Mouse (Mus musculus) kidney, adult 9 months (tissue): ENCODE measurements around the gene Lhx4.

ENCODE experiments used
- DNase-seq: peaks from one replicate; pipeline ENCODE4 v3.0.0; 2022

The Lhx4 gene

DNA sequence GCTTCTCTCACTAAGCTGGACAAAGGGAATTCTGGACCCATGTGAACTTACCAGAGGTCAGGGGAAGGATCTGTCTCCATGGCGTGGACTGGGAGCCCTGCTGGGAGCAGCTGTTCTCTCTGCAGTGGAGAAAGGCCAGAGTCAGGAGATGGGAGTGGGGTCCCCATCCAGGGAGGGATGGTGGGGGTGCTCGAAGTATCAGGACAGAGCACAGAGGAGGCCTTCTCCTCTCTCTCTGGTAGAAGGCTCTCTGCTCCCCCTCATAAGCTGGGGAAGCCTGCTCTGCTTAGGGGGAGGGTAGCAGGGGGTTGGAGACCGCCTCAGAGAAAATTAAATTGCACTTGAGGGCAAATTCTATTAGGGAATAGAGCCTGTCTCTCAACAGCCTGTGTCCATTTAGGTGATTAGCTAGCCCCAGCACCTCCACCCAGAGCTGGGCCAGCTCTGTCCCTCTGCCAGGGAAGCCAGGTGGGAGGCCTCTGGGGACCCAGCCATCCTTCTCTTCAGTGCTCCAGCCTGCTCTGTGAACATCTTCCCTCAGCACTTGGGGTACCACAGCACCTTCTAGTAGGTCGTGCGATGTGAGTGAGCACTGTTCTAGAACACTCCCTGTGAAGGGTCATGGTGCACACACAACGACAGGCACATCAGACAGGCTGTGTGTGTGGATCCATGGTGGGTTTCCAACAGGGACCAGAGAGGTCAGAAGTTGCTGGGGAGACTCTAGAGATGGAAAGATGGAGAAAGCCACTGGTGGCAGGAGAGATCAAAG is at the start of gene Lhx4:
Gene Lhx4, minus strand, starts transcription at position 201 of the 772 bp plus-strand sequence.
- no peak for DNase-seq

DNA sequence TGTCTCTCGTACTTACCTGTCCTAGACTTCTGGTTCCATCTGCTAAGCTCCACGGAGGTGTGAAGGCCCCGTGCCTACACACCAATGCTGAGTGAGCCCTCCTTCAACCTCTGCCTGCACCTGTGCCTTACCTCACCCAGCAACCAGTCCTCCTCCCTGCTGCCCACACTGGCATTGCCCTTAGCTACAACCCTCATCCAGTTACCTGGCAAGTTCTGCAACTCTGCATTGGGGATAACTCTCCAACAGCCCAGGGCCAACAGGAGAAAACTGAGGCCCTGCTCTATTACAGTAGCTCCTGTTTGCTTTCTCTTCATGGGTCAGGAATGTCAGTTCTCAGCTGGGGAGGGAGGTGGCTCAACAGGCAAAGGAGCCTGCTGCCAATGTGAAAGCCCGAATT is 46.5 kb upstream of the Lhx4 start:
- DNase-seq: no peak

DNA sequence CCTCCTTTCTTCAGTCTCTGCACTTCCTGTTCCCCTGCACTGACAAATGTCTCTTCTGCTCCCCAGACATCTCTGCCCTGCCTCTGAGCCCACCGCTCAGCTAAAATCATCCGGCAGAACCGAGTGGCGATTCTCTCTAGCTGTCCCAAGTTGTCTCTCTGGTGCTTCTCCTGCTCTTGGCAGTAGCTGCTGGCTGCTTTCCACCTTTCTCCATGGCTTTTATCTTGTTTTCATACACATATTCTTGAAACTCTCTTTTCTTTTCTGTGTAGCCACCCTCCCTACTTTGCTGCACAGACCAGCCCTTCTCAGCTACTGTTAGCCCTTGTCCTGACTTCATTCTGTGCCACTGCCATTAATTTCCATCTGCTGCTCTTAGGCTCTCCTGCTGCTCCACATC is 45.9 kb upstream of the Lhx4 start:
- DNase-seq: no peak

DNA sequence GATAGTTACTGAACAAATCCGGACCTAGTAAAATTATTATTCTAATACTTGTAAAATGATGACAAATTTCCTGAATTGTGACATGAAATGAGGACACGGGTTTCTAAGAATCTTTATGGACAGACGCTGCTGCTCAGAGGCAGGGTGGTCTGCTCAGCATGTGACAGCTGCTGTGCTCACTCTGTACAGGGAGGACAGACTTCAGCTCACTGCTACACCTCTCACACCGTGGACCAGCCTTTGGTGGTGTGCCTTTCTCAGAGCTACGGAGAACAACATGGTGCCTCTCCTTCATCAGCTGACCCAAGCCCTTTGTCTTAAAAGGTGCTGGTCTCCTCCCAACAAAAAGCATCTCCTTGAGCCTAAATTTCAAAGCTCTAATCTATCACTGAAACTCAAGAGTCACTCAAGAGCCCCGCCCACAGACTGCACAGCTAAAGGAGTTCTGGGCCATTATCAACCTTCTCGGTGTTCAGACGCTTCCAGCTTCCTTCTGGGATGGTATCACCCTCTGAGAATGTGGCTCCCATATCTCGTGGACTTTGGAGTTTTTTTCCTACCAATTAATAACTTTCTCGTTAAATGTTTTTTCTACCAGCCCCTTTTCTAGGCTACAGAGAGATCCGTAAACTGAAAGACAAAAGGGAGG is 45.4 kb upstream of the Lhx4 start:
- no peak for DNase-seq

DNA sequence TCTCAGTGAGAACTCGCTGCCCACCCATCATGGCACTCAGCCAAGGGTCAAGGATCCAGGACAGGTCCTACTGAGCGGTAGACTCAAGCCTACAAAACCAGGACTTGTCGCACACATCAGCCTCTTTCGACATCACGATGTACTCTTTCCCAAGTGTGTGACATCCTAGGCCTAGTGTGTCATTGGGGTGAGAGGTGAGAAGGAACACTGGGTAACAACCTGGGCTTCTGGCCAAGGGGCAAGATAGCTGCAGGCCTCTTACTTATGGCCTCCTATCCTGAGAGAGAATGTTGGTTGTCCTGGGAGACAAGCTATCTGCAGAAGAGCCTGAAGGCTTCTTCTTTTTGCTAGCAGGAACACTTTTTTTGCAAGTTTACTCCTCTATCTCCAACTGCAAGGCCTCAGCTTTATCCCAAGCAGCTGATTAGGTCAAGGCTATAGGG is 44.3 kb upstream of the Lhx4 start:
- DNase-seq: no peak

DNA sequence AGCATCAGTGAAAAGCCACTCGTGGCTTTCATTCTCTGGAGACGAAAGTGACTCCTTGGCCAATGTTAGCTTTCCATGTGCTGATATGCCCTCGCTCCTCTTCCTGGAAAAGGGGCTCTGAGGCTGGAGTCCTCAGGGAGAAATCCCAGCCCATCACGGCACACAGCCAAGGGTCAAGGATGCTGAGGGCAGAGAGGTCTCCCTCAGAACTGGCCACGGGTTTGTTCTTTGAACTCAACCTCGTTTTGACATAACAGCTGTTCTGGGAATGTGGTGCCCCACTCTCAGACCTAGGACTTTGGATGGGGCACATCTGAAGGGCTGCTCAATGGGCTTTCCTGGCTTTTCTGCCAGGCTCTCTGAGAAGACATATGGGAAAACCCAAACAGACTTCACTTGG is 43.4 kb upstream of the Lhx4 start:
- DNase-seq: no peak

DNA sequence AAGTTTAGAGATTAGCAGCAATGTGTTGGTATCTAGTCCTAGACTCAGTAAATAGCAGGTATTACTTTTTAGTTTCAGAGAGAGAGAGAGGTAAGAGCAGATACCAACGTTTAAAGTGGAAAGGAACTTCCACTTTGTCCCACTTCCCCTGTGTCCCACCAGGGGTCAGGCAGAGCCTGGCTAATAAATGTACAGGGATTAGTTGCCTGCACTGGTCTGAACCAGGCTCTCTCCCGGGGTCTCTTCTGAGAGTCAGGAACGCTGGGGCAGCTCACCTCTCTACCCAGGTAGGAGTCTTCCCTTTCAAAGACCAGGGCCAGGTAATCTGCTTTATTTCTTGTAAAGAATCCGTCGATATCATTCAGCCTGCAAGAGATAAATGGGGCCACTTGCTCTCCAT is 40.4 kb upstream of the Lhx4 start:
- DNase-seq: no peak

DNA sequence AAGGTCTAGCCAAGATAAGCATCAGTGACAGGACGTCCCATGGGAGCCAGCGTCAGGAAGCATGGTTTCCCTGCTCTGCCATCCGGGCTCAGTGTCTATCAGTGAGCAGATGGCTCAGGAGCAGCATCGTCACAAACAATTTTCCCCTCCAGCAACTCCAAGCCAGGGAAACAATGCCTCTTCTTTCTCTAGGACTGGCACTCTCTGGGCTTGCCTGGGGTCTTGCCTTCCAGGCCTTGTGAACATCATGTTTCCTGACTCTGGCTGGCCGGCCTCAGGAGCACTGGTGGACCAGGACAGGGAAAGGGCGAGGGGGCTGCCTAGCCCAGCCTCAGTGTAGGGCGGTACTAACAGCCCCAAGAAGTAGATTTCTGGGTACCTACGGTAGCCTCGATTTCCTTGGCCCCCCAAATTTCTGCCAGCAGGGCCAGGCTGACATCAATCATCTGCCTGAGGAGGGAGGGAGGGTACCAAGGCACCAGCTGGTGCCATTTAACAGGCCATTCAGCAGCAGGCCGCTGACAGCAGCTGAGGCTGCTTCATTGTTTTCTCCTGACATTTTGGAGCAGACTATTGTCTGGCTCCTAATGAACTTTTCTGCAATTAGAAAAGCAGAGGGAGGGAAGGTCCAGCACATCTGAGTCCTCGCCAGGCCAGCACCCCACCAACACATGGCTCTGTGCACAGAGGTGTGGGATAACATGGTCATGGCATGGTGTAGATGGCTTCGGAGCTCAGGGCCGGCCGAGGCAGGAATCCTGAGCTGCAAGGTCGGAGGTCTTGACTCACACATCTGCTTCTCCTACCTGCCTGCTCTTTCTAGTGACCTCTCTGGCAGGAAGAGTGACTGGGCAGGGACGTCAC is 38.9 kb upstream of the Lhx4 start:
- DNase-seq: no peak

DNA sequence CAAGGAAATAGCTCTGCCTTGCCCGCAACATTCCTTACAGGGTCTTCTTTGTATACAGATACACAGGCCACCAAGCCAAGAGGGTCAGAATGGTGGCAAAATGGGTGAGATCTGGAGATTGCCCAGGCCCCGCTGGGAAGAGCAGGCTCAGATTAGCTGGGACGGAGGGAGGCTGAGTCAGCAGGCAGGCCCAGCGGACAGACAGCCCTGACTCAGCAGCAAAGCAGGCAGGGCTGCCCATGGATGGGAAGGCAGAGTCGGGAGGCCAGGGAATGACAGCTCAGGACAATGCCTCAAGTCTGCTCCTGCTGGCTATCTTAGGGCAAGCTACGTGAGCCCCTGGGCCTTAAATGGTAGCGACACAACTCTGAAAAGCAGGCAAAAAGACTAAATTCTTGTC is 34.4 kb upstream of the Lhx4 start:
- DNase-seq: no peak

DNA sequence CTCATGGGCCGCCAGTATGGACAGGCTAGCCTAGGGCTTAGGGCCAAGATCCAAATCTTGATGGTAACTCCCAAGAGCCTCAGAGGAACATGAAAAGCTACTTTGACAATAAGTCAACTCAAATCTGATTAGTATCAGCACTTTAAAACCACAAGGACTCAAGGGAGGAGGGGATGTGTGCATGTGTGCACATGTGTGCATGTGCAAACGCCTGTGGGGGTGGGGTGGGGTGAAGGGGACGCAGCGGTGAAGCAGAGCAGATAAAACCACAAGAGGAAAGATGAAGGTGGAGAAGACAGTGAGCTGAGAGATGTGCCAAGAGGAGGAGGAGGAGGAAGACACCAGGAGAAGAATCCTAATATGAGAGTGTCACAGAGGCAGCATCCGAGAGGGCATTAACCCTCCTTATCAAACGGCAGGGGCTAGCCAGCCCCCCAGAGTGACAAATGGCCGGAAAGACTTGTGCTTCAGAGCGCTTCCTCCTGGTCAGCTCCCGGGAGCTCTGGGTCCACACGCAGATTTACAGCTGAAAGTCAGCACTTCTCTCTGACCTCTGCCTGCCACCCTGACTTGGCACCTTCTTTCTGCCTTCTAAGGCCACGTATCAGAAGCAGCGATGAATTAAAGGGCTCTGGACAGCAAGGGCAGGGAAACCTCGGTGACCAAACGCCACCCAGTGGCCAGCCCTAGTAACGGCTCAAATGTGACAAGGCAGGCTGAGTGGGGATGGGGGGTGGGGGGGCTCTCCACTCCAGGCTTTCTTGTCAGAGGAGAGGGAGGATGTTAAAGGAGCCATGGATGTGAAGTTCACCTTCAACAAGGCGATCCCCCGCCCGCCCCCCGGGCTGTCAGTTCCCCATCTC is 33.1 kb upstream of the Lhx4 start:
- peak; percentile 72 for DNase-seq

DNA sequence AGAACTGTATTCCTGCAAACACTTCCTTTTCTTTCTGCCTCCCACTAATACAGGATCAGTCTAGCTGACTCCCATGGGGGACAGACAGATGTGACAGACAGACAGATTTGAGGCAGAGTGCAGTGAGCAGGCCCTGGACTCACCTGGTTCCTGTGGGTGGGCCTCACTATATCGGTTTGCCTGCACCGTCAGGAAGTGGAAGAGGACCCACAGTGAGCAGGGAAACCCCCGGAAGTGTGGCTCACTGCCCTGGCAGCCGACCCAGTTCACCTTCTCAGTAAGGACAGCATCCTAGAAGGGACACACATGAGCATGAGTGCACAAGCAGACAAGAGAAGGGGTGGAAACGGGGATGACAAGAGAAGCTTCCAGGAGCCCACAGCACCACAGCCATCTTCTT is 30.9 kb upstream of the Lhx4 start:
- no peak for DNase-seq

DNA sequence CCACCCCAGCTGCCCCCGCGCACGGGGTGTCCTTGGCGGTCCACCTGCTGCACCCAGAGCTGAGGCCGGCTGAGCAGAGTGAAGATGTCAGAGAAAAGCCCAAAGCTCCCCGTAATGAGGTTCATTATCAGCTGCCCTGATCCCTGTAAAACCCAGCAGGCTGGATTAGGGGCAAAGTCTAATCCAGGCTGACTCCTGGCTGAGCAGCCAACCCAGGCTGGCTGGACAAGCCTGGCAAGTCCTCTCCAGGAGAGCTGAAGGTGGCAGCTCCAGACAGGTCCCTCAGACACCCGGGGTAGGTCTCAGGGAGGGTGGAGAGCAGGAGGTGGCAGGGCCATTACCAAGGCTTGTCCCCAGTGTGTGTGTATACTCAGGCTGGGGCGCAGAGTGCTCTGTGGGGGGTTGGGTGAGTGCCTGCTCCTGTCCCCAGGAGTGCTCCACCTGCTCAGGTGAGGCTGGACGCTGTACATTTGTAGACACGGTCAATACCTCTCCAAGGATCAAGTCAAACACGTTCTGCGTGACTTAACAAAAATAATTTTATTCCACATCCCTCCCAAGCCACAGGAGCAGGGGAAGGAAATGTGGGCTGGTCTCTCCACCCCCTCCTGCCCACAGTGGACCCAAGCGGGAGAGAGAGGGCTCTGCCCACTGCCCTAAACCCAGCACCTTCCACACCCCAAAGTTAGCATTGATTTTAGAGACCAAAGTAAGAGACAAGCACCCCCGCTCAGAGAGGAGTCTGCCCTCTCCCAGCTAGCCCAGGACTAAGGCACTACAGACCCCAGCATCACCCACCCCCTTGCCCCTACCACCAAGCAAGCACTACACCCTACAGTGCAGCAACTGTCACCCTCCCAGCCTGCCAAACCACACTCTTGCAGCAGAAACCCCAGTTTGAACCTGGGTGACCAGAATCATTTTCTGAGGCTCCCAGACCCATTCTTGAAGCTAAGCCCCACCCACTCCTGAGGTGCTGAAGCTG is 26.4 kb upstream of the Lhx4 start:
- DNase-seq: peak; percentile 75

DNA sequence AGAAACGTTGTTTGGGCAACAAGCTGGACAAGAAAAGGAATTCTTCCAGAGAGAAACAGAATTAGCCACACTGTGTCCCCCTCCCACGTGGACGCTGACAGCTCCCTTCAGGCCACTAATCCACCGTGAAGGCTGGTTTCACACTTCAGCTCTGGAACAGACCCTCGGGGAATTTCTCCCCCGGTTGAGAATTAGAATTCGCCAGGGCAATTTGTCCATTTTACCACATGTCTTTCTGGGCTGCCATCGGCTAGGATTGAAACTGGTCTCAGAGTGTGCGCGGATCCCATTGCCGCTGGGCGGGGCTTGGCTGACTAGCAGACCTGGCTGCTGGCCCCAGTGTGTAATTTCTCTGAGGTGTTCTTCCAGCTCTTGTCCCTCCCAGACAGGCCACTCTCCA is 7.7 kb upstream of the Lhx4 start:
- no peak for DNase-seq

DNA sequence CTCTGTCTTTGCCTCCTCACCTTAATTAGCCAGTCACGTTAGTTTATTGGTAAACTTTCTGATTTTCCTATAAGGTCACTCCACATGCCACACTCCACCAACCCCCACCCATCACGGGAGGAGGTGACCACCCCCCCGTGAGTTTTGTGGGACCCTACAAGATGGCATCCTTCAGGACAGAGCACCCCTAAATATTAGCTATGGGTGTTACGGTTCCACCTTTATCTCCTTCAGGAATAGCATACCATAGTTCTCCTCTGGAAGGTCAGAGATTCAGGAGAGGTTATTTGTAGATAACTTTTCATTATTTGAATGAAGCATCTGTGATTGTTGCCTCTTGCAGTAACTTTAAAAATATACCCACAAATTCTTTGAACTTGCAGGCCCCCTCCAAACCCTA is 7.2 kb upstream of the Lhx4 start:
- no peak for DNase-seq

DNA sequence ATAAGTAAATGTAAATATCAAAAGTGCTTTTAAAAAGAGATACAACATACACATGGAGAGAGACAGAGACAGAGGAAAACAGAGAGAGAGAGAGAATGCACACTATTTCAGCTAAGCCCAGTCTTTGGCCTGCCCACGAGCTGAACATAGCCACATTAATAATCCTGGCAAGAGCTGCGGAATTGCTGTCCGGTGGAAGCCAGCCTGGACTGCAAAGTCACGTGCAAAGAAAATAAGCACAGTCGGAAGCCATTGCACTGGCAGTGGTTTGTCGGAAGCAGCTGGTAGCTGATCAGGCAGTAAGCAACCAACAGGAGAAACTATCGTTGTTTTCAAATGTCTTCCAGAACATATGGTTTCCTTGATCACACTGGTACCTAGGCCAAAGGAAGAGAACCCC is 6.1 kb upstream of the Lhx4 start:
- DNase-seq: no peak

DNA sequence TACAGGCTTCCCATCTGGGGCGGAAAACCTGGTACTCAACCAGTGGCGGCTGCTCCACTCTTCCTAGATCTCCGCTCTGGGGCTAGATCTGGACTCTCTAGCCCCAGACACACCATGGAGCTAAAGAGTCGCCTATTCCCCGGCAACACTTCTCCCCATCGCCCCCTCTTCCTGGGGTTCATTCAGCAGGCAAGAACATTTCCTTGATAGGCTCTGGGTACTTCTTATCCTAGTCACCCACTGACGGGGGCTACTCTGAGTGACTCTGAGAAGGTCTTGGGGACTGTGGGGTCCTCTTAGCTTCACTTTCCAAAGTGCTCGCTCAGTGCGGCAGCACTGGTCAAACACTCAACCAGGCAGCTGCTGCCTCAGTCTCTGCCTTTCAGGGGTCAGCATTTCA is 1.9 kb upstream of the Lhx4 start:
- DNase-seq: no peak

DNA sequence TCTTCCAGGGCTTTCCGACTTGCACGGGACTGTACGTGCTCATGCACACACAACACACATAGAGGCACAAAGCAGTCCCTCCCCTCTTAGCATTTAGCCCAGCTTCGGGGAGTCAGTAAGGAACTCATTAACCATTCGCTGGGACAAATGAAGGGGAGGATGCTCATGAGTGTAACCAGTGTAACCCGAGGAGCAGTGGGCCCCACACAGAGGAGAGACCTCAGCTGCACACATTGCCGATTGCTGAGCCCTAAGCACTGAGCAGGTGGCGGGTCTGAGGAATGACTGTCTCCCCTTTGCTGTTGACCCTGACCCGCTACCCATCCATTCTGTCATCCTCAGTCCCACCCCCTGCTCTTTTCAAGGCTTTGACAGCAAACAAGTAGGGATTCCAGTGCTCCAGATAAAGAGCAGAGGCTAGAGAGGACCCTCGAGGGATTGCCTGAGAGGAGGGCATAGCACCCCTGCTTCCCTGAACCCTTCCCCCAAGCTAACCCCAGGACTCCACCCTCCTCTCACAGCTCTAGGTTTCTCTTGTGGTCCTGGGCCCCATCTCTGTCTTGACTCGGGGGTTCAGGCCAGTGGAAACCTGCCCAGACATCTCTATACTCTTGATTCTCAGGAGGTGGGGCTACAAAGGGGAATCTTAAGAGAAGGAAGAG is 836 bp downstream of the Lhx4 start:
- DNase-seq: no peak

DNA sequence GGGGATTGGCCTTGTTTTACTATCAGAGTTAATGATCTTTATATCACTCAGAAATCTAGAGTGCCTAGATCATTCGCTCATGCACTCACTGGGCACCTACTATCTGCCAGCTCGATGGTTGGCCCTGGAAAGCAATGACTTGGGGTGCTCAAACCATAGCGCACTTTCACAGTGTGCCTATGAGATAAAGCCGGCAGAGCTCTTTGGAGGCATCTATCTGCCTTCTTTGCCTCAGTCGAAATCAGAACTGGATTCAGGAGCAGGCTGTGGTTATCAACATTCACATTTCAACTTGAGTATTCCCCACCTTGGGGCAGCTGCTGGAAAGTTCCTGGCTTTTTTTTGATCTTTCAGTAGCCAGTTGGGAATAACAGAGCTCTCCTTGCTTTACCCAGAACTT is 3.6 kb downstream of the Lhx4 start:
- DNase-seq: no peak

DNA sequence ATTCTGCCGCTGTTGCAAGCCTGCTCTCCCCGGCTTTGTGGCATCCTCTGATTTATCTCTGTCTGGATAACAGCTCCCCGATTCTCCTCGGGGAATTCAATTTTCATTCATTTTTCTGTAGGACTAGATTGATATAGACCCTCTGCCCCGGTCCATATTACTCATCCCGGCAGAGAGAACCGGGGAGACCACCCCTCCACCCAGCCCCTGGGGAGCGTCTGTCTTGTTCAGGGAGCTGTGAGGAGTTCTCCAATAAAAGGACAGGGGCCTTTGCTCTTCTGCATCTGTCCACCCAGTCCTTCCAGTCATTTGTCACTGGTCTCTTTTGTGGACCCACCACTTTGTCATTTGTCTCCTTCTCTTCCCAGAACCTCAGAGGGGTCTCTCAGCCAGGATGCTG is 4.5 kb downstream of the Lhx4 start:
- no peak for DNase-seq

DNA sequence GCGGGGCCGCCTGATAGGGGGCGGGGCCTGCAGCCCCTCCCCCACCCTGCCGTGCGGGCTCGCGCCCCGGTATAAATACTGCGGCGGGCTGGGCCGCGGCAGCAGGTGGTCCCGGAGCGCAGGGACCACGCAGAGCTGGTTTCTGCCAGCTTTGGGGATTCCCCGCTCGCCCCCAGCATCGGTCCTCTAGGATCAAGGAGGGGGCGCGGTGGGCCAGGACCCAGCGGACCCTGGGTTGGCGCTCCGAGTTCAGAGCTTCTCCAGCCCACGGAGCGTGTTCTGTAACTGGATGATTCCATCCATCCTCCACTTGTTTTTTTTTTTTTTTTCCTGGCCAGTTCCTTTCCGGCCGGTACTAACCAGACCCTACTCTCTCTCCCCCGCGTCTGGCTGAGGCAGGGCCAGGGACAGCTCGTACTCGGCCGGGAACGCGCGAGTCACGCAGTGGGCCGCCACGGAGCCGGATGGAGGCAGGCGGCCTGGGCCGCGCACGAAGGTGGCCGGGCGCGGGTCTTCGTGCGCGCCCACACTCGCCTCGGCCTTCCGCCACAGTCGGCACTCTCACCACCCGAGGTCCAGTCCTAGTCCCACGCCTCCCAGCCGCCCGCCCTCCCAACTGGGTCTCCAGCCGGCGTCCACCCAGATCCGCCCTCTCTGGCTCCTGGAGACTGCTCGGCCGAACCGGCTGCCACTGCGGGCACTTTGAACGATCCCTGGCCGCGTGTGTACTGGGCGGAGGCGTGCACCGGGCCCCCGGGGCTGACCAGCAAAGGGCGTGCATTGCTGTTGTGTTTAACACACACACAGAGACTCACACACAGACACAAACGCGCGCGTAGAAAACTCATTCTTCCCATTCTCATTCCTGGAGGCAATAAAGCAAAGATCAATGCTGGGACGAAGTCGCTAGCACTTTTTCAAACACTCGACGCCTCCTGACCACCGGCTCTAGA is 8.8 kb downstream of the Lhx4 start:
- DNase-seq: no peak
